Mouse (Mus musculus) CH12.LX (cell line): ENCODE results near the gene Gm11096.

Source experiments
- CTCF ChIP-seq, 2 experiments: IDR thresholded peaks in 1 of 2; conservative IDR thresholded peaks in 1 of 2; 2 replicates each; pipeline ENCODE4 v1.5.1; 2011 to 2012; ENCODE audit warnings: low read depth in 2 of 2, low read length in 2 of 2, improper control_type of control experiment in 1 of 2, inconsistent platforms in 1 of 2, mild to moderate bottlenecking in 1 of 2, moderate library complexity in 1 of 2
- EP300 ChIP-seq: IDR thresholded peaks from 2 replicates; pipeline ENCODE4 v1.6.1; 2011; ENCODE audit warnings: low read length, improper control_type of control experiment
- HCFC1 ChIP-seq: IDR thresholded peaks from 2 replicates; pipeline ENCODE4 v1.6.1; 2012; ENCODE audit warnings: low read depth, mild to moderate bottlenecking, inconsistent platforms, low read length, improper control_type of control experiment
- MAX ChIP-seq: IDR thresholded peaks from 2 replicates; pipeline ENCODE4 v1.6.1; 2011; ENCODE audit warnings: low read length, improper control_type of control experiment
- POLR2A ChIP-seq: IDR thresholded peaks from 2 replicates; pipeline ENCODE4 v1.6.1; 2011; ENCODE audit warnings: low read depth, mild to moderate bottlenecking, improper control_type of control experiment, low read length
- SIN3A ChIP-seq: IDR thresholded peaks from 2 replicates; pipeline ENCODE4 v1.6.1; 2012; ENCODE audit warnings: low read length, improper control_type of control experiment, inconsistent platforms
- USF1 ChIP-seq: IDR thresholded peaks from 2 replicates; pipeline ENCODE4 v1.6.1; 2014; ENCODE audit warnings: low read depth, mild to moderate bottlenecking, inconsistent platforms, low read length, improper control_type of control experiment

- no peak for TF ChIP-seq CTCF (conservative IDR thresholded peaks at IDR 0.05 in 1 of 2, IDR thresholded peaks at IDR 0.05 in 1 of 2; ENCODE audit: low read depth in 2 of 2, low read length in 2 of 2)
- TF ChIP-seq EP300: no peak
- TF ChIP-seq USF1: no peak
- TF ChIP-seq HCFC1: no peak
- TF ChIP-seq POLR2A: no peak
- no peak for TF ChIP-seq SIN3A
- no peak for TF ChIP-seq MAX
Measured at GRCm38 (mm10) chr17:81459379-81459778, 17.8 kb downstream of the Gm11096 start.
